Mouse (Mus musculus) cortical plate, adult 2 months (tissue): ENCODE measurements around the gene Mrpl9.

Source experiments
- CTCF ChIP-seq: fragments of 200-500 bp; IDR thresholded peaks from 2 replicates; pipeline ENCODE4 v1.5.1; 2011; ENCODE audit warnings: mild to moderate bottlenecking, control low read depth, low read length; ENCODE audit not compliant: insufficient read depth; ENCODE audit errors: extremely low read depth
- POLR2A ChIP-seq: fragments of 200-500 bp; IDR thresholded peaks from 2 replicates; pipeline ENCODE4 v1.6.1; 2011; ENCODE audit warnings: mild to moderate bottlenecking, low read length, control low read depth; ENCODE audit not compliant: insufficient read depth; ENCODE audit errors: extremely low read depth

GRCm38 (mm10) chr3:94436420-94436819 is 6.7 kb upstream of the Mrpl9 start:
- TF ChIP-seq CTCF = no peak
- no peak for TF ChIP-seq POLR2A
